Mouse (Mus musculus): ENCODE results near the gene Ankrd65. TPM values are rescaled to one million over a fixed set of nuclear protein-coding genes. Genes with fewer than 3 reads are reported as not detected.

Gene Ankrd65
- total RNA-seq (2023), result not detected

DNA sequence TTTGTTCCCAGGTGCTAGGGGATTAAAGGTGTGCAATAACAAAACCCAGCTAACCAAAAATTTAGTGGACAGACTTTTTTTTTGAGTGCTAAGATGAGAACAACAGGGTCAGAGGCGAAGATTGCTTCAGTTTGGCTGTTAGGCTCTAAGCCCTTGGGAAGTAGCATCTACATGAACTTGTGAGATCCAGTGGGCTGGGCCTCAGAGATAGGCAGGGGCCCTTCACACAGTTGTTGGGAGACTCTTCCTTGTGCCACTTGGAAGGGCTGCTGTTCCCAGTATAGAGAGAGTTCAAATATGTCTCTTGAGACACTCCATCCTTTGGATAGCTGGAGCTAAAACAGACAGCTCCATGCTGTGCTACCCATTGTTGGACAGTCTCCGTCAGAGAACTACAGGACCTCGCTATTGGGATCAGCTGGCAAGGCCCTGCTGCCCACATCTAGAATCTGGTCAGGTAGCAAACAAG lies at the start of gene Ankrd65:
Ankrd65 (plus strand) TSS at position 419 of the 469 bp plus-strand sequence.

DNA sequence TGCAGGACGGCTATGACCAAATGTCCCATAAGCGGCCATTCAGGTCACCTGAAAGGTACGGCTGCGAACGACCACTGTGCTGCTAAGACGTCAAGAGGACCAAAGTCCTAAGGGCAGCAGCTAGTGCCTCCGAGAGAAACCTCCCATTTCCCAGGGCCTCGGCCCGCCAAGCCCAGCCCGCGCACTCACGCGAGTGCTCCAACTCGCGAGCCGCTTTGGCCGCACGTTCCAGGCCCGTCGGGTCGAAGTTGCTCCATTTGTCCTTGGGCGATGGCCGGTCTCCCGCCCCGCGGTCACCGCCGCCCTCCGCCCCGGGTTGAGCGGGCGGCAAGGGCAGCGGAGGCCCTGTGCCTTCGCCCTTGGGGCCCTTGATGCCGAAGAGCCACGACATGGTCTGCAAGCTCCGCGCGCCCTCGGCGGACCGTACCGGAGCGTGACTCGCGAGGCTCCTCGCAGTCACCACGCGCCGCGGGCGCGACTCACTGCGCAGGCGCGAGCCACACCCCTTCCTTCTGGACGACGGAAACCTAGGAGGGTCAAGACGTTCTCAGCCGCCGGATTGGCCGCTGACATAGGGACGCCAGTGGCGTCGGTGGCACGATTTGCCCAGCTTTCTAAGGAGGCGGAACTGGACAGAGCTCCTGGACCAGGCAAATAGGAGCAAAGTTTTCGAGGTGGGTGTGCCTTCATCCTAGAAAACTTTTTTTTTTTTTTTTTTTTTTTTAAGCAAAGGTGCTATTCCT lies 29.5 kb upstream of the Ankrd65 start, which contains the start of gene Atad3a:
Atad3a (minus strand) TSS at position 481 of the 743 bp plus-strand sequence.

DNA sequence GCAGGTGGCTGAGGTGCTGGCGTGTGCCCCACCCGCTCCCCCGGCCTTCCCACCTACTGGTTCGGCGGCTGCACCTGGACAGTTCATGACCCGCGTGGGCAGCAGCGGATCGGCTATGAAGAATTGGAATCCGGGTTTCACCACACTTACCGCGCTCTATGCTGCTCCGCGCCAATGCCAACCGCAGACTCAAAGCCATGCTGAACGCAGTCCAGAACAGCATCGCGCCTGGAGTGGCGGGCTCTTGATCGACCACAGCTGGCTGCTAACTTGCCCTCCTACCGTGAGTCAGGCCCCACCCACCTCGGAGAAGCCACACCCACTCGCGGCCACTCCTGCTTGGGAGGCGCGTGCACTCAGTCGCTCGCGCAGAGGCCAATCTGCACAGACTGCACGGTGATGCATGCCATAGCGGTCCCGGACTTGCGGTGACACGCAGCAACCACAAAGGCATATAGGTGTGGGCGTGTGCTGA lies 15.9 kb upstream of the Ankrd65 start, which contains the start of gene Vwa1:
Vwa1 (minus strand) TSS at position 419 of the 475 bp plus-strand sequence.

DNA sequence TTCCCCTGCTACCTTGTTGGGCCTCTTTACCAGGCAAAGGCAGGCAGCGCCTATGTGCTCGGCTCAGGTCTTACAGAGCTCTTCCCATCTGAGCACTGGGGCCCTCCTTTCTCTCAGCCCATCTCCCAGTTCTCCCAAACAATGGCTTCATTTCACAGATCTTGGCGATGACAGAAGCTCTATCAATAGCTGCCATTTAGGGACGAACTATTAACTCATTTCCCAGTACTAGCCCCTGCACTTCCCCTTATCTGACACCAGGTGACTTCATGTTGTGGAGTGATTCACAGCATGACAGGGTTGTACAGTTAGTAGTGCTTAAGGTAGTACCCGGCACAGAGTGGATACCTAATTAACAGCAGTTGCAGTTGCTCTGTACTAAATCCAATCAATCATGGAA lies 4.4 kb upstream of the Ankrd65 start, which contains the start of gene Tmem88b:
Tmem88b (minus strand) TSS at position 56 of the 400 bp plus-strand sequence.

DNA sequence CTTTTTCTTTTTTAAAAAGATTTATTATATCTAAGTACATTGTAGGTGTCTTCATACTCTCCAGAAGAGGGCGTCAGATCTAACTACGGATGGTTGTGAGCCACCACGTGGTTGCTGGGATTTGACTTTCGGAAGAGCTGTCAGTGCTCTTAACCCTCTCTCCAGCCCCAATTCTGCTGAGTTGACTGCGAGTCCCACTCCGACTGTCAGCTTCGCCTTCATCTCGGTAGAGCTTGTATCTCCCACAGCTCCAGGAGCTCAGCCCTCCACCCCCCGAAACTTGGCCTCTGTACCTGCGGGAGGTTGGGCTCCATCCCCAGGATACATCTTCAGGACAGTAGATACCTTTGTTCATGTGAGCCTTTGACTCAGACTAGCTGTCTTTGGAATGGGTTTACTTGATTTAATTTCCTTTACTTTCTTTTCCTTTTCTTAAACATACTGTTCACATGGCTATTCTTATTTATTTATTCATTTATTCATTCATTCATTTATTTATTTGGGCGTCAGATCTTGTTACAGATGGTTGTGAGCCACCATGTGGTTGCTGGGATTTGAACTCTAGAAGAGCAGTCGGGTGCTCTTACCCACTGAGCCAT lies 12.6 kb downstream of the Ankrd65 start, which contains the start of gene Mrpl20:
Mrpl20 (plus strand) TSS at position 138 of the 599 bp plus-strand sequence.

DNA sequence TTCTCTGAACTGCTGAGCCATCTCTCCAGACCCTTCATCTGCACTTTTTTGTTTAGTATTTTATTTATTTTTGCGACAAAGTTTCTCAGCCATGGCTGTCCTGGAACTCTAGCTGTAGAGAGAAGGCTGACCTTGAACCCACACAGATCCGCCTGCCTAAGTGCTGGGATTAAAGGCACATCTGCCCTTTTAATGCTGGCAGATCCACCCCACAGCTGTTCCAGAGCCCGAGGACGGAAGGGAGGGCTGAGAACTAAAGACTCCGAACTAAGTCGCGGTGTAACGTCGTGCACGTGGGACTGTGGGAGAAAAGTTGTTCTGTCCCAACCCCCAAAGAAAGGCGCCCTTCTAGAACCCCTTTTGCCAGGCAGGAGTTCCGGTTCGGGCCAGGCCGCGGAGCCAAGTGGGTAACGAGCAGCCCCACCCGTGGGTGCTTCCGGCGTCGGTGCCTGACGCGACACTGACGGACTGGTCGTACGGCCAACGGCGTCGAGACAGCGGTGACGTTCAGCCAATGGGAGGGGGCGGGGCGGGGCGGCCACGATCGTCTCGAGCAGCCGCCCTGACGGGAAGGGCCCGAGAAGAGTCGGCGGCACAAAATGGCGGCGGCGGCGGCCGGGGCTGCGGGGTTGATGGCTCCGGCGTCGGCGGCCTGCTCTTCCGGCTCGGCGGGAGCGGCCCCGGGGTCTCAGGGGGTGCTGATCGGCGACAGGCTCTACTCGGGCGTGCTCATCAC lies 21.9 kb downstream of the Ankrd65 start, which contains the start of gene Ccnl2:
Ccnl2 (plus strand) TSS at position 561 of the 736 bp plus-strand sequence.

DNA sequence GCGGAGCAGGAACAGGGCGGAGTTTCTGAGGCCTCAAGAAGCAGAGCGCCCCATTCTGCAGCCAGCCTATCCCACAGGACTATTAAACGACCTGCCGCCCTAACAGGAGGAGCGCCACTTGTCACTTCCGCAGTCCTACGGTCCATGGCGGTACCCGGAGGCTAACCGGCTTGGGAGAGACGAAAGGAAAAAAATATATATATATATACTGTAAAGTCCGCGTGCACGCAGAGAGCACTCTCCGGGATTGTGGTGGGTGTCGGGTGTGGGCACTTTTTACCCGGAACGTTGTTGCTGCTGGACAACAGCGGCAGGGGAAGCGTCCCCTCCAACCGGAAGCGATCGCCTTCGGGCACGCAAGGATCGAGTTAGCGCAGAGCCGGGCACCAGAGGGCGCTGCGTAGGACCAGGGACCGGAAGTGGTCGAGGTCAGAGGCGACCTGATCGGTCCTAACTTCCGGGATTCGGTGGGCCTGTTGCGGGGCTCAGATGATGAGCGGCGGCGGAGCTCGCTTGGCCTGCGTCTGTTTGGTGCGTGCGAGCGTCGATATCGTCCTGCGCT lies 41.0 kb downstream of the Ankrd65 start, which contains the start of gene Aurkaip1:
Aurkaip1 (plus strand) TSS at position 68 of the 562 bp plus-strand sequence.

DNA sequence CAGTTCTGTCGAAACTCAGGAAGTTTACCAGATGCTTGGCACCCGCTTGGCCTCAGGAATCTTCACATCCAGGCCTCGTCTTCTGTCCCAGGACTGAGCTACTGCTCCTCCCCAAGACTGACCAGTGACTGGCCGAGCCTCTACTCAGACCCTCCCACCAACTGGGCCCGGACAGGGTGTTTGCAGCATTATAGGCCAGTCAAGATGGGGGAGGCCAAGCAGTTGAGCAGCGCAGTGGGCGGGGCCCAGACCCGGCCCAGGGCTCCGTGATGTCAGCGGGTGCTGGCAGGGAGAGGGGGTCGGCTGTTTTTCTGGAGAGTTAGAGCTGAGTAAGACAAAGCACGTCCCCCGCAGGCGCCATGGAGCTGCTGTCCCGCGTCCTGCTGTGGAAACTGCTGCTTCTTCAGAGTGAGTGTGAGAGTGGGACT lies 49.3 kb downstream of the Ankrd65 start, which contains the start of gene Mxra8:
Mxra8 (plus strand) TSS at position 198 of the 428 bp plus-strand sequence.

DNA sequence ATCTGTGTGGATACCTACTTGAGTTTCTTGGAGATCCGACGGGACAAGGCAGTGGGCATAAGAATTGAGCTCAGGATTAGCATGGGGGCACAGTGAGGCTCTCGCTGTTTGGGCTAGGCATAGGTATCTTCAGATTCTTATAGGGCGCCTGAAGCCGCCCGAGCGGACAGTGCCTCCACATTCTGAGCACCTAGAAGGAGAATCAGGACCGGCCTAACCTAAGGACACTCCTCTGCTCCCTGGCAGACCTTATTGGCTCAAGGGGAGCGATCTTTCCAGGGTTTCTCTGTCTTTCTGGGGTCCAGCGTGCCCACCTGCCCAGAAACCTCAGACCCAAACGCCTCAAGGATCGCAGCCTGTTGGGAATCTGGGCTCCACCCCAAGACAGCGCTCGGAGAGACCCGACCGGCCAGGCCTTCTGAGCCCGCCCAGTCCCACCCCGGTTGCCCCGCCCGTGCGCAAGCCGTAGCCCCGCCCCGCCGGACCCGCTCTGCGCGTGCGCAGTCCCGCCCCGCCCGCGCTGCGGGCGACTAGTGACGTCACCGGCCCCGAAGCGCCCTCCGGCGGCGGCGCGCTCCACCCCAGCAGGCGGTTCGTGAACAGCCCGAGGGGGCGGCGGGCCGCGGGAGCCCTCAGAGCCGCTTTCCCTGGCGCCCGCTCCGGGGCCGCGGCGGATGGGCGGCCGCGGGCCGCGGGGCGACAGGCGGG lies 56.8 kb downstream of the Ankrd65 start, which contains the start of gene Dvl1:
Dvl1 (plus strand) TSS at position 532 of the 708 bp plus-strand sequence.

Other genes starting within 250 kb of the Ankrd65 start
- gene Nadk, start 228.1 kb upstream of the Ankrd65 start, total RNA-seq (2023), result 10 to 100 TPM; 51.8 to 53.8 TPM
- 10 to 100 TPM; 30.9 to 33.6 TPM for gene Slc35e2, start 189.0 kb upstream of the Ankrd65 start, total RNA-seq (2023)
- gene Cdk11b, start 165.6 kb upstream of the Ankrd65 start, total RNA-seq (2023), result 100 to 1,000 TPM; 136 to 169 TPM
- gene Gm10563, start 145.0 kb upstream of the Ankrd65 start, total RNA-seq (2023), result not detected
- gene Mmp23, start 137.1 kb upstream of the Ankrd65 start, total RNA-seq (2023), result under 1 TPM in 1 of 2 experiments, not detected in 1; 0.52 TPM
- gene Mib2, start 121.2 kb upstream of the Ankrd65 start, total RNA-seq (2023), result 10 to 100 TPM; 42.4 to 53.7 TPM
- 1 to 10 TPM; 8.1 to 9.0 TPM for gene Fndc10, start 96.1 kb upstream of the Ankrd65 start, total RNA-seq (2023)
- 10 to 100 TPM; 85.5 to 85.9 TPM for gene Ssu72, start 85.6 kb upstream of the Ankrd65 start, total RNA-seq (2023)
- gene Tmem240, start 55.6 kb upstream of the Ankrd65 start, total RNA-seq (2023), result 1 to 10 TPM; 1.1 to 1.4 TPM
- 10 to 100 TPM; 54.6 to 56.0 TPM for gene Atad3a, start 29.3 kb upstream of the Ankrd65 start, total RNA-seq (2023)
- gene Vwa1, start 15.7 kb upstream of the Ankrd65 start, total RNA-seq (2023), result not detected
- gene Tmem88b, start 4.6 kb upstream of the Ankrd65 start, total RNA-seq (2023), result not detected
- 10 to 100 TPM; 46.5 to 54.4 TPM for gene Mrpl20, start 12.4 kb downstream of the Ankrd65 start, total RNA-seq (2023)
- gene Ccnl2, start 22.1 kb downstream of the Ankrd65 start, total RNA-seq (2023), result 100 to 1,000 TPM; 225 to 247 TPM
- 10 to 100 TPM; 85.7 to 88.9 TPM for gene Aurkaip1, start 40.8 kb downstream of the Ankrd65 start, total RNA-seq (2023)
- gene Mxra8, start 49.2 kb downstream of the Ankrd65 start, total RNA-seq (2023), result 1 to 10 TPM; 4.2 to 5.4 TPM
- gene Dvl1, start 57.0 kb downstream of the Ankrd65 start, total RNA-seq (2023), result 10 to 100 TPM; 75.5 to 75.8 TPM
- gene Tas1r3, start 72.9 kb downstream of the Ankrd65 start, total RNA-seq (2023), result 1 to 10 TPM; 2.7 to 2.8 TPM
- gene Cptp, start 79.0 kb downstream of the Ankrd65 start, total RNA-seq (2023), result 10 to 100 TPM; 11.5 to 12.6 TPM
- gene Ints11, start 79.1 kb downstream of the Ankrd65 start, total RNA-seq (2023), result 10 to 100 TPM; 62.8 to 66.9 TPM
- gene Pusl1, start 101.3 kb downstream of the Ankrd65 start, total RNA-seq (2023), result 10 to 100 TPM; 35.4 to 47.7 TPM
- gene Acap3, start 101.4 kb downstream of the Ankrd65 start, total RNA-seq (2023), result 10 to 100 TPM; 58.7 to 66.4 TPM
- gene Ube2j2, start 153.4 kb downstream of the Ankrd65 start, total RNA-seq (2023), result 100 to 1,000 TPM; 121 to 130 TPM
- 1 to 10 TPM; 6.3 to 7.8 TPM for gene C1qtnf12, start 171.9 kb downstream of the Ankrd65 start, total RNA-seq (2023)
- gene B3galt6, start 202.2 kb downstream of the Ankrd65 start, total RNA-seq (2023), result 1 to 10 TPM; 3.8 to 4.4 TPM
- 100 to 1,000 TPM; 204 to 233 TPM for gene Sdf4, start 202.4 kb downstream of the Ankrd65 start, total RNA-seq (2023)
- gene Tnfrsf4, start 223.4 kb downstream of the Ankrd65 start, total RNA-seq (2023), result 10 to 100 TPM; 25.0 to 30.6 TPM
- 10 to 100 TPM; 45.0 to 65.5 TPM for gene Tnfrsf18, start 235.7 kb downstream of the Ankrd65 start, total RNA-seq (2023)

Data from T-cell, adult 66 days (primary cell).